Mouse (Mus musculus): Measurements from ENCODE around the gene Chml. TPM values are rescaled to one million over a fixed set of nuclear protein-coding genes. Genes with fewer than 3 reads are reported as not detected.

Chml gene
- polyA plus RNA-seq, 1 experiment from 2014 or later: 0.66 TPM

GRCm38 (mm10) chr1:175691686-175692245, 935 bp downstream of the Chml start:
- peak overlapping the region; percentile 88 for H3K9ac ChIP-seq (replicated peaks)
- TF ChIP-seq EP300 (IDR thresholded peaks at IDR 0.05; ENCODE audit: low read depth) (no peak), CTCF (IDR thresholded peaks at IDR 0.05; ENCODE audit: low read depth) (no peak)

DNA sequence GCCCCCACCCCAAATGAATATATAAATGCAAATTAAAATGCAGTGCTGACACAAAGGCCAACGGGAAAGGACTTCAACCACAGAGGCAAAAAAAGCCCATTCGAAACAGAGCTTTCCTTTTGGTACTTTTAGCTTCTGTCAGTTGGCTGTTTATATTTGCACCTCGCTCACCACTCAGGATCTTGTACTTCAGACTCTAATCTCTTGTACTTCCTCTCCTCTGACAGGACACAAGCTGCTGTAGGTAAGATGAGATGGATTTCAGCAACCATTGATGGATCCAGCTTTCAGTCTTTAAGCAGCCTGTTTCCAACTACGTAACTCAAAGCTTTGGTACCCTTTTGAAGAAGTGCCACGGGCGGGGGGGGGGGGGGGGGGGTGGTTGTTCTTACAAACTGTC, 11.7 kb downstream of the Chml start:
- Histone ChIP-seq H3K4me3 (ENCODE audit: low read depth, low read length) (no peak overlapping the region), H3K27me3 (ENCODE audit: insufficient read depth, low read length) (no peaks in the 10 kb centered on the region), H3K9ac (replicated peaks) (no peak overlapping the region), H3K27ac (ENCODE audit: low read depth) (no peak overlapping the region), H3K36me3 (replicated peaks; ENCODE audit: insufficient read depth, low read length) (peaks cover 5% of the 10 kb centered on the region; the same call in 1 of the 2 replicates), H3K4me1 (ENCODE audit: insufficient read depth) (no peaks in the 10 kb centered on the region), H3K9me3 (ENCODE audit: low read length) (no peaks in the 10 kb centered on the region), H3K4me2 (ENCODE audit: low read depth, low read length) (no peak overlapping the region)
- TF ChIP-seq EP300 (IDR thresholded peaks at IDR 0.05; ENCODE audit: low read depth) (no peak), CTCF (IDR thresholded peaks at IDR 0.05; ENCODE audit: low read depth) (no peak)
- ATAC-seq (no peak), DNase-seq (no peak)
- 65% methylated on average over 5 of the region's 6 CpGs for WGBS (ENCODE audit: insufficient replicate concordance)

More at GRCm38 (mm10) chr1:175691686-175692245, 935 bp downstream of the Chml start:
- H3K4me2 ChIP-seq (ENCODE audit: low read depth, low read length): peak overlapping the region; percentile 85
- peaks cover 8% of the 10 kb centered on the region; the same call in 1 of the 2 replicates for H3K36me3 ChIP-seq (replicated peaks; ENCODE audit: insufficient read depth, low read length)
- ATAC-seq (no peak), DNase-seq (no peak)
- peak overlapping the region; percentile 82 for H3K4me3 ChIP-seq (ENCODE audit: low read depth, low read length)
- peak overlapping the region; percentile 86; the same call in 1 of the 2 replicates for H3K27ac ChIP-seq (ENCODE audit: low read depth)
- H3K27me3 ChIP-seq (ENCODE audit: insufficient read depth, low read length): no peaks in the 10 kb centered on the region
- peaks cover 18% of the 10 kb centered on the region for H3K4me1 ChIP-seq (ENCODE audit: insufficient read depth)
- WGBS (ENCODE audit: insufficient replicate concordance): 2% methylated on average over 22 of the region's 22 CpGs
- no peaks in the 10 kb centered on the region for H3K9me3 ChIP-seq (ENCODE audit: low read length)

GRCm38 (mm10) chr1:175677459-175677858, 15.2 kb downstream of the Chml start:
- no peak overlapping the region for H3K4me3 ChIP-seq (ENCODE audit: low read depth, low read length)
- DNase-seq (no peak), ATAC-seq (no peak)
- no peaks in the 10 kb centered on the region for H3K9me3 ChIP-seq (ENCODE audit: low read length)
- H3K4me2 ChIP-seq (ENCODE audit: low read depth, low read length): no peak overlapping the region
- H3K36me3 ChIP-seq (replicated peaks; ENCODE audit: insufficient read depth, low read length): no peaks in the 10 kb centered on the region
- TF ChIP-seq CTCF (IDR thresholded peaks at IDR 0.05; ENCODE audit: low read depth) (no peak), EP300 (IDR thresholded peaks at IDR 0.05; ENCODE audit: low read depth) (no peak)
- H3K27me3 ChIP-seq (ENCODE audit: insufficient read depth, low read length): no peaks in the 10 kb centered on the region
- no peak overlapping the region for H3K9ac ChIP-seq (replicated peaks)
- H3K4me1 ChIP-seq (ENCODE audit: insufficient read depth): no peaks in the 10 kb centered on the region
- WGBS (ENCODE audit: insufficient replicate concordance): 74% methylated on average over 6 of the region's 6 CpGs
- H3K27ac ChIP-seq (ENCODE audit: low read depth): no peak overlapping the region

DNA sequence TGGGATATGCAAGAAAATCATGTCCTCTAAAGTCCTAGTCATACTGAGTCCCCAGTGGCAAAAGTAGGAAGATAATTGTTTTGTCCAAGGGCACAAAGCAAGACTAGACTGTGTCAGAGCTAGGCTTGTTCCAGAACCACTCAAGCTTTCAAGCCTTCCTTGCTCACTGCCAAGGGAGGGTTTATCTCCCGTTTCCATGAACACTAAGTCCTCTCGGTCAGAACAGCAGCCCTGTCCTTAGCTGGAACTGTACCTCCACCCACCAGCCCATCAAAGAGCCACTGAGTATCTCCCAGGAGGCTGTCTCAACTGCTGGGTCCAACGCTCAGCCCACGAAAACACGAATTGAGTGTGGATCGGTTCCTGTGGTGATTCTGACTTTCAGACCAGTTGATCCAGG, 17.6 kb downstream of the Chml start:
- DNase-seq (no peak), ATAC-seq (no peak)
- Histone ChIP-seq H3K27me3 (ENCODE audit: insufficient read depth, low read length) (no peaks in the 10 kb centered on the region), H3K9me3 (ENCODE audit: low read length) (no peaks in the 10 kb centered on the region), H3K4me2 (ENCODE audit: low read depth, low read length) (no peak overlapping the region), H3K4me3 (ENCODE audit: low read depth, low read length) (no peak overlapping the region), H3K27ac (ENCODE audit: low read depth) (no peak overlapping the region), H3K36me3 (replicated peaks; ENCODE audit: insufficient read depth, low read length) (no peaks in the 10 kb centered on the region), H3K4me1 (ENCODE audit: insufficient read depth) (no peaks in the 10 kb centered on the region), H3K9ac (replicated peaks) (no peak overlapping the region)
- TF ChIP-seq EP300 (IDR thresholded peaks at IDR 0.05; ENCODE audit: low read depth) (no peak), CTCF (IDR thresholded peaks at IDR 0.05; ENCODE audit: low read depth) (no peak)
- 76% methylated on average over 6 of the region's 6 CpGs for WGBS (ENCODE audit: insufficient replicate concordance)

DNA sequence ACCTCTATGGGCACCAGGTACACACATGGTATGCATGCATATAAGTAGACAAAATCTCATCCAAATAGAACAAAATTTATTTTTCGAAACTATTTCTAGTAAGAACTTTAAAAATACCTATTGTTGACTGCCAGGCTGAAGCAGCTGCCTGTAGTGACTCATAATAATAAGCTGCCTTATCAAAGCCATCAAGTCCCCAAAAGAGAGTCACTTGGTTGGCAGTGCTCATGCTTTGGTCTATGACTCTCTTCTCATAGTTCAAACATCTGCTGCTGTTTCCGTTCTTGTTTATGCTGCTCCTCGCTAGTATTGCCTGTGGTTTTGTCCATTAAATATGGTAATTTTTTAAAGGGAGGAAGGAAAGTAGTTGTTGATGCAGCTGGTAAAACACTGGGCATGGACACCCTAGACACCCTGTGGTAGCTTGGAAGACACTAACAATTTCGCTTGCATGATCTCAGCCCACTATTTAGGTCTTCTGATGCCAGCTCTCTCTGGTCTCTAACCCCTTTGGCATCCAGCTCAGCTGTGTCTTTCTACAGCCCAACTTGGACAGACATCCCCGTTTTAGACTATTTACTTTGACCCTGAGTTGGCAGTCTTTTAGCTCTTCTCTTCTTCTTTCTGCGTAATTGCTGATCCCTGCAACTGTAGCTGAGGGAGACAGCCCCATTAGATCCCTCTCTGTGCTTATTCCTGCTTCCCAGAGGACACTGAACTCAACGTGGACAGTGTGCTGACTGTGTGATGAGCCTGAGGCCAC, 19.0 kb downstream of the Chml start:
- Histone ChIP-seq H3K27ac (ENCODE audit: low read depth) (no peak overlapping the region), H3K27me3 (ENCODE audit: insufficient read depth, low read length) (no peaks in the 10 kb centered on the region), H3K9ac (replicated peaks) (no peak overlapping the region), H3K4me1 (ENCODE audit: insufficient read depth) (no peaks in the 10 kb centered on the region), H3K4me2 (ENCODE audit: low read depth, low read length) (no peak overlapping the region), H3K9me3 (ENCODE audit: low read length) (no peaks in the 10 kb centered on the region), H3K36me3 (replicated peaks; ENCODE audit: insufficient read depth, low read length) (no peaks in the 10 kb centered on the region), H3K4me3 (ENCODE audit: low read depth, low read length) (no peak overlapping the region)
- DNase-seq (no peak), ATAC-seq (no peak)
- WGBS (ENCODE audit: insufficient replicate concordance): 67% methylated on average over 7 of the region's 7 CpGs
- TF ChIP-seq EP300 (IDR thresholded peaks at IDR 0.05; ENCODE audit: low read depth) (no peak), CTCF (IDR thresholded peaks at IDR 0.05; ENCODE audit: low read depth) (no peak)

GRCm38 (mm10) chr1:175671626-175672025, 21.1 kb downstream of the Chml start:
- Histone ChIP-seq H3K4me1 (ENCODE audit: insufficient read depth) (no peaks in the 10 kb centered on the region), H3K4me2 (ENCODE audit: low read depth, low read length) (no peak overlapping the region), H3K36me3 (replicated peaks; ENCODE audit: insufficient read depth, low read length) (no peaks in the 10 kb centered on the region), H3K9me3 (ENCODE audit: low read length) (no peaks in the 10 kb centered on the region), H3K27me3 (ENCODE audit: insufficient read depth, low read length) (no peaks in the 10 kb centered on the region), H3K4me3 (ENCODE audit: low read depth, low read length) (no peak overlapping the region), H3K27ac (ENCODE audit: low read depth) (no peak overlapping the region), H3K9ac (replicated peaks) (no peak overlapping the region)
- TF ChIP-seq CTCF (IDR thresholded peaks at IDR 0.05; ENCODE audit: low read depth) (peak; percentile 36; the same call in 1 of the 2 replicates), EP300 (IDR thresholded peaks at IDR 0.05; ENCODE audit: low read depth) (no peak)
- ATAC-seq: no peak
- WGBS (ENCODE audit: insufficient replicate concordance): 7% methylated on average over 1 of the region's 1 CpGs
- DNase-seq: no peak

All from liver, postnatal 0 days (tissue).